Mouse (Mus musculus): ENCODE data around the gene Synj2. TPM values are rescaled to one million over a fixed set of nuclear protein-coding genes. Genes with fewer than 3 reads are reported as not detected.

Gene Synj2
- 0.74 and 1.1 TPM in 2 replicates for polyA plus RNA-seq (2015; fragmentation: Nextera tagmentation; extraction: Ambion mirVana)

GRCm38 (mm10) chr17:5941230-5942043 lies at the start of gene Synj2:
TSS of gene Synj2 (plus strand) at chr17:5941280.
- Histone ChIP-seq H3K36me3 (no peaks in the 10 kb centered on the region), H3K4me3 (peak within 1 kb of the TSS; percentile 46), H3K4me2 (peak within 1 kb of the TSS; percentile 65), H3K9me3 (no peaks in the 10 kb centered on the region), H3K4me1 (replicated peaks) (peaks cover 10% of the 10 kb centered on the region), H3K9ac (peak within 1 kb of the TSS; percentile 65), H3K27ac (no peak within 1 kb of the TSS), H3K27me3 (peaks cover 46% of the 10 kb centered on the region)
- ATAC-seq (ENCODE audit: low FRiP score), result peak; percentile 77
- under 1% methylated on average over 46 of the region's 52 CpGs for WGBS

DNA sequence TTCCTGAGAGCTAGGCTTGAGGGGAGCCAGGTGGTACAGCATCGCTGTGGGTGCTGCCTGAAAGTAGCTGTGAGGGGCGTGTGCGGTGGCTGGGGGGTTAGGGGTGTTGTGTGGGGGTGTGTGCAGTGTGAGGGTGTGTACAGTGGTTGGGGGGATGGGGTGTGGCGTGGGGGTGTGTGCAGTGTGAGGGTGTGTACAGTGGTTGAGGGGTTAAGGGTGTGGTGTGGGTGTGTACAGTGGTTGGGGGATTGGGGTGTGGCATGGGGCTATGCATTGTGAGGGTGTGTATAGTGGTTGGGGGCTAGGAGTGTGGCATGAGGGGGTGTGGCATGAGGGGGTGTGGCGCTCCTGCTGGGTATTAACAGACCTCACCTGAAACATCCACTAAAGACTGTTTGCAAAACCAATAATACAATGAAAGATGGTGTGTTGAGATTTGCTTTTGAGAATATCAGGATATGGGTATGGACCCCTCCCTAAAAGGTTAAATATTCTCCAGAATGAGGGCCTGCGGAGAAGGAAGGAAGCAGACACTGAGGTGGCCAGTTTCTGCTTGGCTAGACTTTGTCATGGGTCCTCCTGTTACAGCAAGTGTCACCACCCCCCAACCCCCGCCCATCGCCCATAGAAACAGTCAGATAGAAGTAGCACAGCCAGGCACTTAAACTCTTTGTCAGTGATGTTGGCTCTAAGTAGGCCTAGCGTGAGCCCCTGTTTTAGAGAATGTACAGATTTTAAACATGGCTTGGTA lies 49.0 kb upstream of the Synj2 start:
- WGBS, result 81% methylated on average over 9 of the region's 9 CpGs
- ATAC-seq (ENCODE audit: low FRiP score), result no peak

DNA sequence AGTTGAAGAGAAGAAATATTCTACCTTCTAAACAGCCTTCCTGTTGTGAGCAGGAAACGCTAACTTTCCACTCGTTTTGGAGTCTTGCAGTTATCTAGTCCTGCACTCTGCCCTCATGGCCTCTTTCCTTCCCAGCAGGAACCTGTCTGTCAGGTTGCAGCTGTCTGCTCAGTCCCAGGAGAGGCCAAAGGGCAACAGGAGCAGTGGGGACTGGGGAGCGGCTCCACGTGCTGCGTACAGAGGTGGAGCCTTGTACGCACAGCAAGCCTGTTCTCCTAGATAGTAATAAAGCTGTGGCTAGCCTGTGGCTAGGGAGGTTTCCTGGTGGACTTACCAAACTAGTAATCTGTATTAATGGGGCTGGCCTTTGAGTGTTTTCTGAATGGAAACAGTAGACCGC lies 48.0 kb upstream of the Synj2 start:
- Histone ChIP-seq H3K4me1 (replicated peaks) (peaks cover 9% of the 10 kb centered on the region), H3K9me3 (no peaks in the 10 kb centered on the region), H3K4me3 (no peak overlapping the region), H3K27ac (no peak overlapping the region), H3K27me3 (no peaks in the 10 kb centered on the region), H3K36me3 (peaks cover 3% of the 10 kb centered on the region; the same call in 1 of the 2 replicates), H3K4me2 (no peak overlapping the region), H3K9ac (no peak overlapping the region)
- WGBS, result 22% methylated on average over 7 of the region's 7 CpGs
- ATAC-seq (ENCODE audit: low FRiP score), result no peak

More for the DNA sequence above, 49.0 kb upstream of the Synj2 start:
- Histone ChIP-seq H3K4me3 (no peak overlapping the region), H3K9ac (no peak overlapping the region), H3K9me3 (no peaks in the 10 kb centered on the region), H3K4me2 (no peak overlapping the region), H3K36me3 (peaks cover 3% of the 10 kb centered on the region; the same call in 1 of the 2 replicates), H3K27ac (no peak overlapping the region), H3K4me1 (replicated peaks) (peaks cover 12% of the 10 kb centered on the region), H3K27me3 (no peaks in the 10 kb centered on the region)

GRCm38 (mm10) chr17:5893574-5894148 lies 47.4 kb upstream of the Synj2 start:
- Histone ChIP-seq H3K4me3 (no peak overlapping the region), H3K9ac (no peak overlapping the region), H3K36me3 (peaks cover 3% of the 10 kb centered on the region; the same call in 1 of the 2 replicates), H3K9me3 (no peaks in the 10 kb centered on the region), H3K27ac (no peak overlapping the region), H3K27me3 (no peaks in the 10 kb centered on the region), H3K4me2 (no peak overlapping the region), H3K4me1 (replicated peaks) (peaks cover 9% of the 10 kb centered on the region)
- WGBS, result 79% methylated on average over 7 of the region's 7 CpGs
- ATAC-seq (ENCODE audit: low FRiP score), result no peak

DNA sequence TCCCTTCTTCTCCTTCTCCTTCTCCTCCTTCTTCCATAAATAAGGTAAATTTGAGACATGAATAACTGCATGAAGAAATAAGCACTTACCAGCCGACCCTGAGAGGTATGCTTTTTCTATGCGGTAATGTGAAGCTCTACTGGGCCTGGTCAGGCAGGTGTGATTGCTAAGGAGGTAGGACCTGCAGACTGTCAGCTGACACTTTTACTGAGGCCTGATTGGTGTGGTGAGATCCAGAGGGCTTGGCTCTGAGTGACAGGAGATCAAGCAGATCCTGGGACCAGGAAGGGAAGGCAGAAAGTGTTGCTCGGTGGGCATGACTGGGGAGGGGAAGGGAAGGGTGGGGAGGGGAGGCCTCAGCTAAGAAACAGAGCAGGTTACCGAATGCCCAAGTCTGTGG lies 45.0 kb upstream of the Synj2 start:
- H3K9ac ChIP-seq, result 0 out of 2 replicates have a peak overlapping the region, but pooled peaks have one; percentile 1
- WGBS, result 72% methylated on average over 4 of the region's 4 CpGs
- H3K4me3 ChIP-seq, result no peak overlapping the region
- H3K9me3 ChIP-seq, result no peaks in the 10 kb centered on the region
- peaks cover 8% of the 10 kb centered on the region; the same call in 1 of the 2 replicates for H3K36me3 ChIP-seq
- peaks cover 9% of the 10 kb centered on the region for H3K4me1 ChIP-seq (replicated peaks)
- no peaks in the 10 kb centered on the region for H3K27me3 ChIP-seq
- ATAC-seq (ENCODE audit: low FRiP score), result no peak
- no peak overlapping the region for H3K4me2 ChIP-seq
- no peak overlapping the region for H3K27ac ChIP-seq

DNA sequence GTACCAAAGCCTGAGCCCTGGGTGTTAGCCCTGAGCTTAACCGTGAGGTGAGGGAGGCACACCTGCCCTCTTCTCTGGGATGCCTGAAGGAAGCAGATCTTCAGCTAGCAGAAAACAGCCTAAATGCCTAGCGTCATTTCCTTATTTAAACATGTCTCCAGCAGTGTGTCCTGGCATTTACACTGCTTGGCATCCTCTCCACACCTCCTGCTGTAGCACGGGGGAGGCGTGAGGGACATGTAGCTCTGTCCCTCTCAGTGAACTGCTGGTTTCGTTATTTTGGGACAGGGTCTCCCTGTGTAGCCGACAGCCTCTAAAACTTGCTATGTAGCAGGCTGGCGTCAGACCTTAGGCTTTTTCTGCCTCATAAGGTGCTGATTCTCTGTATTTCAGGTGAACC lies 44.5 kb upstream of the Synj2 start:
- H3K9ac ChIP-seq, result 0 out of 2 replicates have a peak overlapping the region, but pooled peaks have one; percentile 1
- H3K4me1 ChIP-seq (replicated peaks), result peaks cover 9% of the 10 kb centered on the region
- H3K27me3 ChIP-seq, result no peaks in the 10 kb centered on the region
- ATAC-seq (ENCODE audit: low FRiP score), result no peak
- no peaks in the 10 kb centered on the region for H3K9me3 ChIP-seq
- no peak overlapping the region for H3K4me3 ChIP-seq
- no peak overlapping the region for H3K27ac ChIP-seq
- H3K4me2 ChIP-seq, result no peak overlapping the region
- peaks cover 8% of the 10 kb centered on the region; the same call in 1 of the 2 replicates for H3K36me3 ChIP-seq
- WGBS, result 91% methylated on average over 7 of the region's 7 CpGs

DNA sequence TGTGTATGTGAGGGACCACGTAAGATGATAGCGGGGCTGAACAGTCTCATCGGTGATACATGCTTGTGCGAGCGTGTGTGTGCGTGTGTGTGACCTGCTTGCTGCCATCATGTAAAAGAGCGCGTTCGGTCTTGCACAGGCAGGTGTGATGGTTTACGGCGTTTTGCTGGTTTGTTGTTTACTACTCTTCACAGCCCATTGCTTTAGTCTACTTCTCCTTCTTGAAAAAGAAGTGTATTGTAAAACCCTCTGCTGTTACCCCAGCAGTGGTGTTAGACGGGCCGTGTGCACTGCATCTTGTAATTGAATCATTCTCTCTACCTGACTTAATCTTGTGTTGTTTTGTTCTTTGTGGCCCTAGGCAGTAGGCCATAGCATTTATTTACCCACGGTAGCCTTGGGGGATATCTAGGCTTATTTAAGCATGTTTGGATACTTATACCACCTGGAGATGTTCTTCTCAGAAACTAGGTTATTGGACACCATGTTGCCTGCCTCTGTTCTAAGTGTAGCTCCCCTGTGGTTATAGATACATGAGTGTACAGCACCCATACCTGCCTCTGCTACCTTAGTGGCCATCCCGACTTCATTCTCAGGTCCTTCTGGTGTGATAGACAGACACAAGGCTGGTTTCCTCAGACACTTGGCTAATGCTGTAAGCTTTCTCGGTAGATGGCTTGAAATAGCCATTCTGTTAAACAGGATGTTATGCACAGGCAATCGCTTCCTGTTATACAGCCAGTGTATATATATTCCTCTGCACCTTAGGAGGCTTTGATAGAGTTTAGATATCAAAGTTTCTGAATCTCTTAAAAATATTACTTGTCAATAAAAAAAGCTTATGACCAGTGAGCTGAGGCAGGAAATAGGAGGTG lies 43.5 kb upstream of the Synj2 start:
- 95% methylated on average over 17 of the region's 17 CpGs for WGBS
- Histone ChIP-seq H3K4me3 (no peak overlapping the region), H3K27ac (no peak overlapping the region), H3K36me3 (peaks cover 12% of the 10 kb centered on the region), H3K4me2 (no peak overlapping the region), H3K27me3 (no peaks in the 10 kb centered on the region), H3K9me3 (no peaks in the 10 kb centered on the region), H3K9ac (no peak overlapping the region), H3K4me1 (replicated peaks) (peaks cover 9% of the 10 kb centered on the region)
- ATAC-seq (ENCODE audit: low FRiP score), result no peak

GRCm38 (mm10) chr17:5899251-5899650 lies 41.8 kb upstream of the Synj2 start:
- 90% methylated on average over 6 of the region's 6 CpGs for WGBS
- no peak for ATAC-seq (ENCODE audit: low FRiP score)

DNA sequence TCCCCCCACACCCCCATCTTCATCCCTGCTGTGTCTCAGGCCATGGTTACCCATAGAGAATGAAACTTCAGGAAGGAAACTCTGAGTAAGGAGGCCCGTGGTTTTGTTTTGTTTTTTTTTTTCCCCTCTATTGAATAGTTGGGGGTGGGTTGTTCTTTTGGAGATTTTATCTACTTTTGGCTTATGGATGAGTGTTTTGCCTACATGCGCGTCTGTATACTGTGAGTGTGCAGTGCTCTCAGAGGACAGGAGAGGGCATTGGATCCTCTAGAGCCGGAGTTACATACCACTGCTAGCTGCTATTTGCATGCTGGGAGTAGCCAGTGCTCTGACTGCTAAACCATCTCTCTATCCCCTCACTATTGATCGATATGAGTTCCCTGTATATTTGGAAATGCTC lies 39.7 kb upstream of the Synj2 start:
- ATAC-seq (ENCODE audit: low FRiP score), result no peak
- Histone ChIP-seq H3K36me3 (peaks cover 27% of the 10 kb centered on the region), H3K4me3 (no peak overlapping the region), H3K4me1 (replicated peaks) (no peaks in the 10 kb centered on the region), H3K27ac (no peak overlapping the region), H3K9ac (no peak overlapping the region), H3K9me3 (no peaks in the 10 kb centered on the region), H3K27me3 (no peaks in the 10 kb centered on the region), H3K4me2 (no peak overlapping the region)
- 85% methylated on average over 5 of the region's 5 CpGs for WGBS

More at GRCm38 (mm10) chr17:5899251-5899650, 41.8 kb upstream of the Synj2 start:
- no peaks in the 10 kb centered on the region for H3K9me3 ChIP-seq
- no peak overlapping the region for H3K27ac ChIP-seq
- no peak overlapping the region for H3K9ac ChIP-seq
- H3K27me3 ChIP-seq, result no peaks in the 10 kb centered on the region
- no peak overlapping the region for H3K4me2 ChIP-seq
- no peak overlapping the region for H3K4me3 ChIP-seq
- peaks cover 16% of the 10 kb centered on the region for H3K36me3 ChIP-seq
- H3K4me1 ChIP-seq (replicated peaks), result no peaks in the 10 kb centered on the region

- Histone ChIP-seq H3K9me3 (no peaks in the 10 kb centered on the region), H3K27me3 (no peaks in the 10 kb centered on the region), H3K36me3 (peaks cover 33% of the 10 kb centered on the region), H3K4me3 (no peak overlapping the region), H3K9ac (no peak overlapping the region), H3K27ac (no peak overlapping the region), H3K4me1 (replicated peaks) (no peaks in the 10 kb centered on the region), H3K4me2 (no peak overlapping the region)
- ATAC-seq (ENCODE audit: low FRiP score), result no peak
- WGBS, result 81% methylated on average over 6 of the region's 6 CpGs
These were observed 37.3 kb upstream of the Synj2 start for GRCm38 (mm10) chr17:5903630-5904301.

- H3K4me3 ChIP-seq, result no peak overlapping the region
- 97% methylated on average over 4 of the region's 4 CpGs for WGBS
- no peaks in the 10 kb centered on the region for H3K27me3 ChIP-seq
- no peak overlapping the region for H3K9ac ChIP-seq
- H3K4me2 ChIP-seq, result no peak overlapping the region
- ATAC-seq (ENCODE audit: low FRiP score), result no peak
- H3K9me3 ChIP-seq, result no peaks in the 10 kb centered on the region
- no peak overlapping the region for H3K27ac ChIP-seq
- H3K36me3 ChIP-seq, result peaks cover 19% of the 10 kb centered on the region; the same call in 1 of the 2 replicates
- no peaks in the 10 kb centered on the region for H3K4me1 ChIP-seq (replicated peaks)
These were observed 31.4 kb upstream of the Synj2 start for GRCm38 (mm10) chr17:5909681-5910080.
